Comparison of ENCODE assay signal across 8 mouse cellular contexts in genomic region chr19:29812581-29813460, GRCm38 (mm10). TPM values are rescaled to one million over a fixed set of nuclear protein-coding genes. Genes with fewer than 3 reads are reported as not detected.
DNase-seq lines count a peak whose midpoint lies in the region; TF ChIP-seq lines count a peak whose summit lies in the region.

Gene Ranbp6, minus strand, starts transcription at chr19:29812974.

- DNase-seq in adipocyte (ENCODE audit: low spot score): peak; percentile 85
- DNase-seq in gastrocnemius, adult 8-10 months (ENCODE audit: low spot score in 2 of 2): peak; percentile 80 to 84
- DNase-seq in induced T-regulatory cell, adult 2 months (ENCODE audit: low read depth): peak; percentile 92
- DNase-seq in left cerebral cortex, adult 9 months (ENCODE audit: low spot score in 2 of 2): peak; percentile 72 to 92
- DNase-seq in right cerebral cortex, adult 2 months (ENCODE audit: low spot score in 2 of 2): peak; percentile 94
- peak; percentile 64 for DNase-seq in urinary bladder, postnatal 10 days (ENCODE audit: low spot score)

- H3K27ac ChIP-seq in cortical plate, adult 2 months (ENCODE audit: insufficient read depth, low read length): 0 out of 2 replicates have a peak within 1 kb of the TSS, but pooled peaks have one; percentile 69

- no peak for TF ChIP-seq CTCF in cortical plate, adult 2 months (IDR thresholded peaks at IDR 0.05; ENCODE audit: extremely low read depth, insufficient read depth, low read length)

- H3K4me3 ChIP-seq in cortical plate, adult 2 months (ENCODE audit: insufficient read depth, low read length): peak within 1 kb of the TSS; percentile 97
- peak within 1 kb of the TSS; percentile 92 for H3K4me3 ChIP-seq in megakaryocyte, embryonic 14.5 days (replicated peaks)

- H3K27me3 ChIP-seq in megakaryocyte, embryonic 14.5 days (replicated peaks): no peaks in the 10 kb centered on the region

- peaks cover 5% of the 10 kb centered on the region for H3K4me1 ChIP-seq in cortical plate, adult 2 months (ENCODE audit: control insufficient read depth, insufficient read depth, low read length)
- H3K4me1 ChIP-seq in megakaryocyte, embryonic 14.5 days: peaks cover 43% of the 10 kb centered on the region

- H3K9me3 ChIP-seq in megakaryocyte, embryonic 14.5 days: no peaks in the 10 kb centered on the region

- H3K36me3 ChIP-seq in megakaryocyte, embryonic 14.5 days (replicated peaks; ENCODE audit: low read length): peaks cover 29% of the 10 kb centered on the region

- peak; percentile 89 for TF ChIP-seq POLR2A in cortical plate, adult 2 months (IDR thresholded peaks at IDR 0.05; ENCODE audit: extremely low read depth, insufficient read depth, low read length)

RNA-seq across cellular contexts. Expression of gene Ranbp6, which starts in this region (rescaled TPM):
- polyA plus RNA-seq in cortical plate, adult 2 months (2012; rRNA removed): 14.5 and 15.9 TPM in 2 replicates
- total RNA-seq in gastrocnemius, adult 8-10 months (2022): 10 to 100 TPM; 10.1 to 12.5 (median 10.7) TPM
- 0.60 TPM in 1 of 2 replicates, not detected in the other for polyA plus RNA-seq in megakaryocyte, embryonic 14.5 days (2012; ENCODE audit: insufficient read depth, low replicate concordance)

Comparison
In these comparisons a context has a peak if more than half of its experiments do, and no peak if none do; other contexts are left out.
1. Peak in every context shown above with its lines: DNase-seq, H3K4me3 ChIP-seq and H3K27ac ChIP-seq.